Mouse (Mus musculus) embryonic facial prominence, embryonic 13.5 days (tissue): ENCODE data around the gene Atp6v1g2. TPM values are rescaled to one million over a fixed set of nuclear protein-coding genes. Genes with fewer than 3 reads are reported as not detected.

Source experiments
- ATAC-seq: fragments of 200-750 bp; cut with Nextera tagmentation; 2 replicates; pipeline ENCODE4 v1.8.0; 2017; ENCODE audit warnings: low read depth; ENCODE audit not compliant: insufficient number of reproducible peaks, insufficient read depth, low FRiP score, low TSS enrichment
- H3K27ac ChIP-seq: fragments of 300-500 bp; sonication (generic); 2 replicates; pipeline ENCODE4 v1.5.1; 2015; ENCODE audit warnings: moderate library complexity, mild to moderate bottlenecking, inconsistent platforms
- H3K27me3 ChIP-seq: fragments of 300-500 bp; sonication (generic); 2 replicates; pipeline ENCODE4 v1.6.1; 2015; ENCODE audit warnings: mild to moderate bottlenecking, inconsistent platforms
- H3K36me3 ChIP-seq: fragments of 300-500 bp; sonication (generic); 2 replicates; pipeline ENCODE4 v1.6.1; 2015; ENCODE audit warnings: mild to moderate bottlenecking, inconsistent platforms
- H3K4me1 ChIP-seq: fragments of 300-500 bp; sonication (generic); 2 replicates; pipeline ENCODE4 v1.6.1; 2015; ENCODE audit warnings: inconsistent platforms
- H3K4me2 ChIP-seq: fragments of 300-500 bp; sonication (generic); 2 replicates; pipeline ENCODE4 v1.6.1; 2015; ENCODE audit warnings: moderate library complexity, mild to moderate bottlenecking, inconsistent platforms
- H3K4me3 ChIP-seq: fragments of 300-500 bp; sonication (generic); 2 replicates; pipeline ENCODE4 v1.5.1; 2015; ENCODE audit warnings: mild to moderate bottlenecking, inconsistent platforms
- H3K9ac ChIP-seq: fragments of 300-500 bp; sonication (generic); 2 replicates; pipeline ENCODE4 v1.6.1; 2015; ENCODE audit warnings: mild to moderate bottlenecking, inconsistent platforms
- H3K9me3 ChIP-seq: fragments of 300-500 bp; sonication (generic); 2 replicates; pipeline ENCODE4 v1.6.1; 2016; ENCODE audit warnings: inconsistent platforms
- WGBS: fragments of 180-500 bp; shearing (Covaris S2); methylation state at CpG from one replicate; pipeline ENCODE4 v1.1.7; 2015; ENCODE audit warnings: mixed read lengths; 5-methylcytosine and 5-hydroxymethylcytosine counted together
- polyA plus RNA-seq: library from polyadenylated mRNA; unstranded; fragments of >200 nt; fragmentation: Nextera tagmentation; extraction: Ambion mirVana; gene quantifications from 2 replicates; pipeline ENCODE4 v1.2.1, GENCODE M21; 2015

Atp6v1g2 gene
- polyA plus RNA-seq, 1 experiment from 2014 or later = 3.9 TPM

DNA sequence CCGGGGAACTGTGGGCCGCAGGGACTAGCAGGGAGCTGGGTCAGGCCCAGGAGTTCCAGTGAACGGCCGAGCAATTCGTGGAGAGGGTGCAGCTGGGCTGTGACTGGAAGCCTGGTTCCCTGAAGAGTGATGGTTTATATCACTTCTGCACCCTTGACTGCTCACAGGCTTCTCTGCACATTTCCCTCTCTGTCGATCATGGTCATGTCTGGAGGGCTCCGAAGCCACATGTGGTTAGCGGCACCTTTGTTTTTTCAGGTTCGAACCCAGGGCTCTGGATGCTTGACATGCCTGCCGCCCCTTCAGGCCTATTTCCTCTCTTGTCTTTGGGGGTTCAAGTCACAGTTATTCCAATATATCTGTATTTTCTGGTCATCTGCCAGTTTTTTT, 28.1 kb upstream of the Atp6v1g2 start:
- Histone ChIP-seq H3K36me3 (no peaks in the 10 kb centered on the region), H3K4me1 (no peaks in the 10 kb centered on the region; the same call in 1 of the 2 replicates), H3K9ac (no peak overlapping the region), H3K27ac (no peak overlapping the region), H3K4me3 (no peak overlapping the region), H3K27me3 (peaks cover 52% of the 10 kb centered on the region), H3K4me2 (no peak overlapping the region), H3K9me3 (no peaks in the 10 kb centered on the region)
- 52% methylated on average over 10 of the region's 10 CpGs for WGBS
- no peak for ATAC-seq

- ATAC-seq = no peak
- H3K4me1 ChIP-seq = peaks cover 3% of the 10 kb centered on the region; the same call in 1 of the 2 replicates
- H3K4me3 ChIP-seq = no peak overlapping the region
- H3K27ac ChIP-seq = no peak overlapping the region
- no peak overlapping the region for H3K9ac ChIP-seq
- no peak overlapping the region for H3K4me2 ChIP-seq
- no peaks in the 10 kb centered on the region for H3K9me3 ChIP-seq
- 76% methylated on average over 12 of the region's 12 CpGs for WGBS
- peaks cover 6% of the 10 kb centered on the region for H3K27me3 ChIP-seq
- H3K36me3 ChIP-seq = no peaks in the 10 kb centered on the region
Measured at GRCm38 (mm10) chr17:35209785-35210535, 23.5 kb upstream of the Atp6v1g2 start.

GRCm38 (mm10) chr17:35210593-35210992, 22.9 kb upstream of the Atp6v1g2 start:
- WGBS = 68% methylated on average over 3 of the region's 3 CpGs
- H3K36me3 ChIP-seq = no peaks in the 10 kb centered on the region
- ATAC-seq = no peak

DNA sequence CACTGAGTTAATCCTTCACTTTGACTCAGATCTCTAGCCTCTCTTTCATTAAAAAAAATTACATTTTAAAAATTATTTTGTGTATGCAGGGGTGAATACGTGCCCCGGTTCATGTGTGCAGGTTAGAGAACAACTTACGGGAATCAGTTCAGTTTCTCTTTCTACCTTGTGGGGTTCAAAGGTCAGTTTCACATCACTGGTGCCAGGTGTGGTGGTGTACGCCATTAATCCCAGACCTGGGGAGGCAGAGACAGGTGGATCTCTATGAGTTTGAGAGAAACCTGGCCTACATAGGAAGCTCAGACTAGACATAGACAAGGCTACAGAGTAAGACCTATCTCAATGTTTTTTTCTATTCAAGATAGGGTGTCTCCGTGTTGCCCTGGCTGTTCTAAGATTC, 20.4 kb upstream of the Atp6v1g2 start:
- Histone ChIP-seq H3K9ac (no peak overlapping the region), H3K27ac (no peak overlapping the region), H3K9me3 (no peaks in the 10 kb centered on the region), H3K4me1 (peaks cover 3% of the 10 kb centered on the region; the same call in 1 of the 2 replicates), H3K4me3 (no peak overlapping the region), H3K4me2 (no peak overlapping the region), H3K27me3 (no peaks in the 10 kb centered on the region), H3K36me3 (no peaks in the 10 kb centered on the region)
- ATAC-seq = no peak
- 92% methylated on average over 5 of the region's 5 CpGs for WGBS

More at GRCm38 (mm10) chr17:35210593-35210992, 22.9 kb upstream of the Atp6v1g2 start:
- no peak overlapping the region for H3K27ac ChIP-seq
- H3K4me2 ChIP-seq = no peak overlapping the region
- peaks cover 3% of the 10 kb centered on the region; the same call in 1 of the 2 replicates for H3K4me1 ChIP-seq
- H3K27me3 ChIP-seq = no peaks in the 10 kb centered on the region
- no peaks in the 10 kb centered on the region for H3K9me3 ChIP-seq
- H3K4me3 ChIP-seq = no peak overlapping the region
- H3K9ac ChIP-seq = no peak overlapping the region

DNA sequence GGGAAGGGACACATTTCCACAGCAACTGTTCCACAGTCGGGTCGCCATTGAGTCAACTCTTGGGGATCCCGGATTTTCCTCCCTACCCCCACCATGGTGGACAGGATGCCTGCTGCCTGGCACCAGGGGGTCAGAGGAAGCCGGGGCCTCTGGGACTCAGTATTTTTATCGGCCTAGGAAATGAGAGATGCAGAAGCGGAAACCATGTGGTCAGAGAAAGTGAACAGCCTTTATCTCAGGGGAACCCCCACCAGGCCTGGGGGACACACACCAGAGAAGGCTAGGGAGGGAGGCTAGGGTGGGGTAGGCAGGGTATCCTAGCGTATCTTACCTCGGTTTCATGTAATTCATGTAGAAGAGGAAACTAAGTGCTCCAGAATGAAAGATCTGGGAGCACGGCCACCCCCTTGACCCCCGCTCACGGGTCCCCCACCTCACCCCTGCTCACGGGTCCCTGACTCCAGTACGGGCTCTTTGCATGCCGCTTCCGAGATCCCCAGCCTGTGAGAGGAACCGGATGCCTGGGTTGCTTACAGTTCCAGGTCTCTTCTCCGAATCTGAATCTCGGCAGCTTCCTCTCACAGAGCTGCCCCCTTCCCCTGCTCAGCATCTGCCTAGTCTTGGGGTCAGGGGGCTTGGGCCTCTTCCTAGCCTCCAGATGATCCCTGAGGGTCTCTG, 14.8 kb upstream of the Atp6v1g2 start:
- Histone ChIP-seq H3K9ac (no peak overlapping the region), H3K27ac (no peak overlapping the region), H3K4me2 (no peak overlapping the region), H3K27me3 (no peaks in the 10 kb centered on the region), H3K4me1 (peaks cover 6% of the 10 kb centered on the region; the same call in 1 of the 2 replicates), H3K4me3 (no peak overlapping the region), H3K9me3 (no peaks in the 10 kb centered on the region), H3K36me3 (peaks cover 35% of the 10 kb centered on the region)
- no peak for ATAC-seq
- WGBS = 78% methylated on average over 18 of the region's 18 CpGs

DNA sequence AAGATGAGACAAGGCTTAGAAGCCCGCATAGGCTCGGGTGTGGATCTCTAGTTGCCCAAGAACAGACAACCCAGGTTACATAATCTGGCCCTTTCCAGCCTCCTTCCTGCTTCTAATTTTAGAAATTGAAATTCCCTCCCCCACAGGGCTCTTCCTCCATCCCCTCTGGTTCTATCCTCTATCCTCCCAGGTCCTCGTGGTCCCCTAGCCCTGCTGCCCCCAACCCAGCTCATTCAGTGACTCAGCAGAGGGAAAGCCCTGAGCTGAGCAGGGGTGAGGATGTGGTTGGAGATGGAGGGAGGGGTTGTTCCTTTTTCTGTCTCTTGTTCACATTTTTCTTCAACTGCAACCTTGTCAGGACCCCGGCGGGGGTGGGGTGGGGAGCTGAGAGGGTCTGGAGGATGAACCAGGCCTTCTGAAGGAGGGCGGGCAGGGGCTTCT, 13.8 kb upstream of the Atp6v1g2 start:
- Histone ChIP-seq H3K27me3 (no peaks in the 10 kb centered on the region), H3K36me3 (peaks cover 35% of the 10 kb centered on the region), H3K4me1 (peaks cover 4% of the 10 kb centered on the region; the same call in 1 of the 2 replicates), H3K9me3 (no peaks in the 10 kb centered on the region), H3K9ac (no peak overlapping the region), H3K27ac (no peak overlapping the region), H3K4me3 (no peak overlapping the region), H3K4me2 (no peak overlapping the region)
- WGBS = 84% methylated on average over 6 of the region's 6 CpGs
- ATAC-seq = no peak

- H3K36me3 ChIP-seq = peaks cover 41% of the 10 kb centered on the region
- no peak within 1 kb of the TSS for H3K9ac ChIP-seq
- 0 out of 2 replicates have a peak, but pooled peaks cover 3% of the 10 kb centered on the region for H3K4me1 ChIP-seq
- H3K27ac ChIP-seq = no peak within 1 kb of the TSS
- ATAC-seq = no peak
- H3K9me3 ChIP-seq = no peaks in the 10 kb centered on the region
- H3K4me2 ChIP-seq = no peak within 1 kb of the TSS
- H3K4me3 ChIP-seq = no peak within 1 kb of the TSS
- 84% methylated on average over 28 of the region's 28 CpGs for WGBS
- H3K27me3 ChIP-seq = no peaks in the 10 kb centered on the region
Measured at GRCm38 (mm10) chr17:35220156-35220952, 13.1 kb upstream of the Atp6v1g2 start, which contains the start of gene Gm16181. Gene Gm16181, plus strand, starts transcription at chr17:35220834.

GRCm38 (mm10) chr17:35222299-35222698, 11.2 kb upstream of the Atp6v1g2 start:
- Histone ChIP-seq H3K27ac (no peak overlapping the region), H3K4me1 (0 out of 2 replicates have a peak, but pooled peaks cover 3% of the 10 kb centered on the region), H3K36me3 (peaks cover 48% of the 10 kb centered on the region), H3K4me2 (no peak overlapping the region), H3K4me3 (no peak overlapping the region), H3K9ac (no peak overlapping the region), H3K9me3 (no peaks in the 10 kb centered on the region), H3K27me3 (no peaks in the 10 kb centered on the region)
- no peak for ATAC-seq
- 73% methylated on average over 6 of the region's 6 CpGs for WGBS

DNA sequence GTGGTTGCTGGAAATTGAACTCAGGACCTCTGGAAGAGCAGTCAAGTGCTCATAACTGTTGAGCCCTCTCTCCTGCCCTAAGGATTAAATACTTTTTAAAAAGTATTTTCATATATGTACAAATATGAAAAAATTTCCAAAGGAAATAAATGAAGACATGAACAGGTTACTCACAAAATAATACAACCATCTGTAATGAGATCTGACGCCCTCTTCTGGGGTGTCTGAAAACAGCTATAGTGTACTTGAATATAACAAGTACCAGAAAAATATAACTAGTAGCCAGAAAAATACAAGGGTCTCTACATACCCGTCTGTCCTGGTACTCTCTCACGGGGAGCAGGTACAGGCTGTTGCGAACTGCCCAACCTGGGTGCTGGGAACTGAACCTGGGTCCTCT, 8.8 kb upstream of the Atp6v1g2 start:
- Histone ChIP-seq H3K27me3 (no peaks in the 10 kb centered on the region), H3K4me3 (no peak overlapping the region), H3K9me3 (no peaks in the 10 kb centered on the region), H3K36me3 (peaks cover 61% of the 10 kb centered on the region), H3K4me2 (no peak overlapping the region), H3K27ac (no peak overlapping the region), H3K4me1 (0 out of 2 replicates have a peak, but pooled peaks cover 3% of the 10 kb centered on the region), H3K9ac (no peak overlapping the region)
- WGBS = 93% methylated on average over 4 of the region's 4 CpGs
- ATAC-seq = no peak

DNA sequence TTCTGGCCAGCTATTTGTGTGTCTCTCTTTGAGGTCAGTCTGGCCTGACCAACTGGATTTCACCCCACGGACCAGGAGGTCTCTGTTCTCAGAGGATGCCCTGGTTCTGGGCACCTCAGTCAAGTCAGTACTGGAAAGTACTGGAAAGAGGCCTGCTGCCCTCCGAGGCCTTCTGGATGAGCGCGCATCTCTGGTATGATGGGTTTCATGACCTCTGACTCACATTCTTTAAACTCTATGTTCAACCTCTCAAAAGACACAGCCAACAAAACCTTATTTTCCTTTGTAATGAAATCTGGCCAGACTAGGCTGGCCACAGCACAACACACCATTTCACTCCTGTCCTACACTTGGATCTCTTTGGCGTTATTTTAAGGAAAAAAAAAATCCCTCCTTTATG, 8.0 kb upstream of the Atp6v1g2 start:
- no peak for ATAC-seq
- 0 out of 2 replicates have a peak, but pooled peaks cover under 1% of the 10 kb centered on the region for H3K4me1 ChIP-seq
- no peak overlapping the region for H3K27ac ChIP-seq
- H3K4me2 ChIP-seq = no peak overlapping the region
- H3K9me3 ChIP-seq = no peaks in the 10 kb centered on the region
- 93% methylated on average over 5 of the region's 5 CpGs for WGBS
- H3K36me3 ChIP-seq = peaks cover 60% of the 10 kb centered on the region
- H3K27me3 ChIP-seq = no peaks in the 10 kb centered on the region
- no peak overlapping the region for H3K9ac ChIP-seq
- no peak overlapping the region for H3K4me3 ChIP-seq

GRCm38 (mm10) chr17:35226561-35227046, 6.9 kb upstream of the Atp6v1g2 start:
- Histone ChIP-seq H3K27me3 (no peaks in the 10 kb centered on the region), H3K9me3 (no peaks in the 10 kb centered on the region), H3K9ac (no peak overlapping the region), H3K4me3 (no peak overlapping the region), H3K4me1 (no peaks in the 10 kb centered on the region), H3K4me2 (no peak overlapping the region), H3K27ac (0 out of 2 replicates have a peak overlapping the region, but pooled peaks have one; percentile 33), H3K36me3 (peaks cover 63% of the 10 kb centered on the region)
- ATAC-seq = no peak
- WGBS = 86% methylated on average over 14 of the region's 14 CpGs
